Mouse (Mus musculus) kidney, postnatal 4 days (tissue): ENCODE results near the gene Mrgpra2b.
"Not testable (repeated sequence)": the region's sequence is repeated elsewhere in the genome, so short reads cannot be mapped to it uniquely, and the experiment has no call there.

Experiments
- DNase-seq, 2 experiments: peaks; one replicate each; pipeline ENCODE4 v3.0.0; 2021; ENCODE audit warnings: mixed read lengths in 2 of 2

Gene Mrgpra2b

GRCm38 (mm10) chr7:47528762-47529161, at the start of gene Mrgpra2b:
Mrgpra2b (minus strand) TSS chr7:47528862.
- DNase-seq, result no peak

- DNase-seq, result no peak
Observed at GRCm38 (mm10) chr7:47516379-47516778, 12.3 kb downstream of the Mrgpra2b start.

- no peak for DNase-seq
Observed at GRCm38 (mm10) chr7:47515050-47515449, 13.6 kb downstream of the Mrgpra2b start.

- no peak for DNase-seq
Observed at GRCm38 (mm10) chr7:47502953-47503352, 25.7 kb downstream of the Mrgpra2b start.

DNA sequence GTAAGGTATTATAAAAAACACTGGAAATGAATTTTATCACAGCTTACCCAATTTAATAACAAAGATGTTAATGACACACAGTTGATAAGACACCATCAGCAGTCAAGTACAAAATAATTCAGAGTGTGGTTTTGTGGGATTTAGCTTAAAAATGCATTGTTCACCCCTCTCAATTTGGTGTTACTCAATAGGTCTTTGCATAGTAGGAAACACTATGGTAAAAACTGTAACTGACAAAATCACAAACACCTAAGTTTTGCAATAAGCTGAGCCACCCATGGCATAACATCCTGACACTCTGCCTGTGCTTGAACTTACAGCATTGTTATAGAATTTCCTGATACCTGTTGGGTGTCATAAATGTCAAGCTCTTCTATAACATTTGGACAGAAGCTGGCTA, 37.4 kb downstream of the Mrgpra2b start:
- DNase-seq, result not testable (repeated sequence)

GRCm38 (mm10) chr7:47489438-47489837, 39.2 kb downstream of the Mrgpra2b start:
- not testable (repeated sequence) for DNase-seq

GRCm38 (mm10) chr7:47483181-47483580, 45.5 kb downstream of the Mrgpra2b start:
- not testable (repeated sequence) for DNase-seq

- not testable (repeated sequence) for DNase-seq
Observed at GRCm38 (mm10) chr7:47473904-47474303, 54.8 kb downstream of the Mrgpra2b start.

- not testable (repeated sequence) for DNase-seq
Observed at GRCm38 (mm10) chr7:47465278-47465981, 63.2 kb downstream of the Mrgpra2b start.

GRCm38 (mm10) chr7:47452015-47452414, 76.6 kb downstream of the Mrgpra2b start, which contains the start of gene Mrgpra2a:
Mrgpra2a (minus strand) TSS chr7:47452139.
- DNase-seq, result not testable (repeated sequence)

DNA sequence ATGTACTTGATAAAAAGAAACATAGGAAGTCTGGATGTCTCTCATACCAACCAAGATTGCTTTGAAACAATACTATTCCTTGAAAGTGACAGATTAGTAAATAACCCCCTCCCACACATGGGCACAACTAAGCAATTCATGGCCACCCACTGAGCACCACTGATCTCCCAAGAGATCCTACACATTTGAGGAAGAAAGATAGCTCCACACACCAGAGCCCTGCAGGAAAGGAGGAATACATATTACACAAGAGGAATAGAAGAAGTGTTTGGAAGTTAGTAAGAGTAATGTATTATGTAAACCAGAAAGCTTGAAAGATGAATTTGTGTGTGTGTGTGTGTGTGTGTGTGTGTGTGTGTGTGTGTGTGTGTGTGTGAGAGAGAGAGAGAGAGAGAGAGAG, 82.9 kb downstream of the Mrgpra2b start:
- not testable (repeated sequence) for DNase-seq

DNA sequence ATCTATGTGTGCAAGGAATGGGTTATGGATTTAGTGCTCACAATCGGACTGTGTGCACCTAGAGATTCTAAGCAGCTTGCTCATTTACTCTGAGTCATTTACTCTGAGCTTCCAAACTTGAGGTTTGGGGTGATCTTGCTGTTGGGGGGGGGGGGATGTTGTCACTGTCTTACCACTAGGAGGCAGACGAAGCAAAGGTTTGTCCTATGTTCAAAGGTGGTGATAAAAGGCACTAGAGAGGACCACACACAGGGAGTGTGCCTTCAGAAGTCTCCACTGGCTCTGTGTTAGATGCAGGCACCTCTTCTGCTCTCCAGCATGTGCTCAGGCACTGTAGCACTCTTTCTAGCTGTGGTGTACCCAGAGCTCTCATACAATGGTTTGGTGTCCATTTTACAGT, 92.2 kb downstream of the Mrgpra2b start:
- not testable (repeated sequence) for DNase-seq

- not testable (repeated sequence) for DNase-seq
Observed at GRCm38 (mm10) chr7:47427815-47428508, 100.7 kb downstream of the Mrgpra2b start.
